Mouse (Mus musculus) forebrain, embryonic 12.5 days (tissue): Measurements from ENCODE around the gene Pcnx3. TPM values are rescaled to one million over a fixed set of nuclear protein-coding genes. Genes with fewer than 3 reads are reported as not detected.
A peak's percentile ranks its signal among the peaks of the same experiment; 100 is the strongest.

ENCODE experiments used
- ATAC-seq: fragments of 200-750 bp; cut with Nextera tagmentation; 2 replicates; pipeline ENCODE4 v1.8.0; 2017; ENCODE audit warnings: moderate TSS enrichment; ENCODE audit not compliant: low FRiP score
- H3K27ac ChIP-seq: fragments of 300-500 bp; sonication (generic); 2 replicates; pipeline ENCODE4 v1.5.1; 2016; ENCODE audit warnings: mild to moderate bottlenecking
- H3K27me3 ChIP-seq: fragments of 300-500 bp; sonication (generic); 2 replicates; pipeline ENCODE4 v1.6.1; 2016; ENCODE audit warnings: mild to moderate bottlenecking
- H3K36me3 ChIP-seq: fragments of 300-500 bp; sonication (generic); replicated peaks from 2 replicates; pipeline ENCODE4 v1.6.1; 2016; ENCODE audit warnings: mild to moderate bottlenecking
- H3K4me1 ChIP-seq: fragments of 300-500 bp; sonication (generic); 2 replicates; pipeline ENCODE4 v1.6.1; 2016
- H3K4me2 ChIP-seq: fragments of 300-500 bp; sonication (generic); 2 replicates; pipeline ENCODE4 v1.6.1; 2016; ENCODE audit warnings: mild to moderate bottlenecking, moderate library complexity
- H3K4me3 ChIP-seq: fragments of 300-500 bp; sonication (generic); replicated peaks from 2 replicates; pipeline ENCODE4 v1.5.1; 2016; ENCODE audit warnings: mild to moderate bottlenecking
- H3K9ac ChIP-seq: fragments of 300-500 bp; sonication (generic); 2 replicates; pipeline ENCODE4 v1.6.1; 2016; ENCODE audit warnings: mild to moderate bottlenecking
- H3K9me3 ChIP-seq: fragments of 300-500 bp; sonication (generic); 2 replicates; pipeline ENCODE4 v1.6.1; 2016
- WGBS: fragments of 180-500 bp; shearing (Covaris S2); methylation state at CpG from one replicate; pipeline ENCODE4 v1.1.7; 2016; 5-methylcytosine and 5-hydroxymethylcytosine counted together
- polyA plus RNA-seq: library from polyadenylated mRNA; unstranded; fragments of >200 nt; fragmentation: Nextera tagmentation; extraction: Ambion mirVana; gene quantifications from 2 replicates; pipeline ENCODE4 v1.2.1, GENCODE M21; 2016

Gene Pcnx3
- polyA plus RNA-seq, 1 experiment from 2014 or later, result 32.4 TPM

- no peak overlapping the region for H3K4me3 ChIP-seq
- H3K4me2 ChIP-seq, result no peak overlapping the region
- H3K27ac ChIP-seq, result no peak overlapping the region
- peaks cover 6% of the 10 kb centered on the region for H3K4me1 ChIP-seq
- no peaks in the 10 kb centered on the region for H3K27me3 ChIP-seq
- 76% methylated on average over 8 of the region's 8 CpGs for WGBS
- no peak for ATAC-seq
- no peaks in the 10 kb centered on the region for H3K9me3 ChIP-seq
- H3K36me3 ChIP-seq, result peaks cover 68% of the 10 kb centered on the region
- H3K9ac ChIP-seq, result no peak overlapping the region
These were observed 21.9 kb upstream of the Pcnx3 start for GRCm38 (mm10) chr19:5710581-5710980.

GRCm38 (mm10) chr19:5710068-5710467 lies 21.4 kb upstream of the Pcnx3 start:
- Histone ChIP-seq H3K27ac (no peak overlapping the region), H3K4me3 (no peak overlapping the region), H3K9me3 (no peaks in the 10 kb centered on the region), H3K9ac (no peak overlapping the region), H3K4me2 (no peak overlapping the region), H3K36me3 (peaks cover 63% of the 10 kb centered on the region), H3K4me1 (peaks cover 1% of the 10 kb centered on the region; the same call in 1 of the 2 replicates), H3K27me3 (no peaks in the 10 kb centered on the region)
- WGBS, result 96% methylated on average over 6 of the region's 6 CpGs
- ATAC-seq, result no peak

GRCm38 (mm10) chr19:5704801-5705571 lies 16.3 kb upstream of the Pcnx3 start:
- 52% methylated on average over 10 of the region's 10 CpGs for WGBS
- ATAC-seq, result 0 out of 2 replicates have a peak, but pooled peaks have one; percentile 40
- Histone ChIP-seq H3K4me2 (no peak overlapping the region), H3K27me3 (no peaks in the 10 kb centered on the region), H3K4me3 (no peak overlapping the region), H3K27ac (no peak overlapping the region), H3K9ac (no peak overlapping the region), H3K4me1 (peaks cover 4% of the 10 kb centered on the region; the same call in 1 of the 2 replicates), H3K9me3 (no peaks in the 10 kb centered on the region), H3K36me3 (peaks cover 67% of the 10 kb centered on the region)

GRCm38 (mm10) chr19:5704163-5704800 lies 15.6 kb upstream of the Pcnx3 start, which contains the start of gene Kcnk7:
Gene Kcnk7 (plus strand): TSS chr19:5704367.
- H3K27ac ChIP-seq, result peak within 1 kb of the TSS; percentile 67; the same call in 1 of the 2 replicates
- H3K36me3 ChIP-seq, result peaks cover 68% of the 10 kb centered on the region
- no peak within 1 kb of the TSS for H3K4me3 ChIP-seq
- no peak for ATAC-seq
- H3K4me1 ChIP-seq, result peaks cover 4% of the 10 kb centered on the region; the same call in 1 of the 2 replicates
- H3K9ac ChIP-seq, result no peak within 1 kb of the TSS
- 82% methylated on average over 17 of the region's 17 CpGs for WGBS
- no peak within 1 kb of the TSS for H3K4me2 ChIP-seq
- H3K27me3 ChIP-seq, result no peaks in the 10 kb centered on the region
- no peaks in the 10 kb centered on the region for H3K9me3 ChIP-seq

GRCm38 (mm10) chr19:5695849-5696462 lies 7.2 kb upstream of the Pcnx3 start:
- peak overlapping the region; percentile 64 for H3K4me2 ChIP-seq
- H3K36me3 ChIP-seq, result peaks cover 83% of the 10 kb centered on the region
- peak overlapping the region; percentile 47 for H3K9ac ChIP-seq
- H3K9me3 ChIP-seq, result no peaks in the 10 kb centered on the region
- peaks cover 15% of the 10 kb centered on the region for H3K27me3 ChIP-seq
- H3K4me1 ChIP-seq, result peaks cover 40% of the 10 kb centered on the region
- 6% methylated on average over 41 of the region's 41 CpGs for WGBS
- H3K27ac ChIP-seq, result no peak overlapping the region
- peak; percentile 73 for ATAC-seq
- H3K4me3 ChIP-seq, result peak overlapping the region; percentile 39

- peaks cover 53% of the 10 kb centered on the region for H3K4me1 ChIP-seq
- WGBS, result 89% methylated on average over 6 of the region's 6 CpGs
- H3K27me3 ChIP-seq, result peaks cover 15% of the 10 kb centered on the region
- peak overlapping the region; percentile 17; the same call in 1 of the 2 replicates for H3K9ac ChIP-seq
- H3K36me3 ChIP-seq, result peaks cover 65% of the 10 kb centered on the region
- no peak overlapping the region for H3K27ac ChIP-seq
- ATAC-seq, result no peak
- no peaks in the 10 kb centered on the region for H3K9me3 ChIP-seq
- no peak overlapping the region for H3K4me3 ChIP-seq
- H3K4me2 ChIP-seq, result no peak overlapping the region
These were observed 5.1 kb upstream of the Pcnx3 start for GRCm38 (mm10) chr19:5693801-5694200.

GRCm38 (mm10) chr19:5692913-5693396 lies 4.2 kb upstream of the Pcnx3 start:
- Histone ChIP-seq H3K9me3 (no peaks in the 10 kb centered on the region), H3K27me3 (peaks cover 15% of the 10 kb centered on the region), H3K36me3 (peaks cover 56% of the 10 kb centered on the region), H3K9ac (peak overlapping the region; percentile 89; the same call in 1 of the 2 replicates), H3K4me2 (peak overlapping the region; percentile 99; the same call in 1 of the 2 replicates), H3K27ac (peak overlapping the region; percentile 36; the same call in 1 of the 2 replicates), H3K4me1 (peaks cover 55% of the 10 kb centered on the region), H3K4me3 (no peak overlapping the region; the same call in 1 of the 2 replicates)
- 88% methylated on average over 10 of the region's 10 CpGs for WGBS
- no peak for ATAC-seq

GRCm38 (mm10) chr19:5692086-5692912 lies 3.6 kb upstream of the Pcnx3 start:
- peak overlapping the region; percentile 36; the same call in 1 of the 2 replicates for H3K27ac ChIP-seq
- H3K9ac ChIP-seq, result peak overlapping the region; percentile 89
- WGBS, result 73% methylated on average over 10 of the region's 10 CpGs
- peaks cover 50% of the 10 kb centered on the region for H3K36me3 ChIP-seq
- H3K4me3 ChIP-seq, result peak overlapping the region; percentile 7; the same call in 1 of the 2 replicates
- ATAC-seq, result no peak
- H3K9me3 ChIP-seq, result no peaks in the 10 kb centered on the region
- H3K4me2 ChIP-seq, result peak overlapping the region; percentile 99
- H3K4me1 ChIP-seq, result peaks cover 61% of the 10 kb centered on the region
- peaks cover 15% of the 10 kb centered on the region for H3K27me3 ChIP-seq

GRCm38 (mm10) chr19:5691601-5692000 lies 2.9 kb upstream of the Pcnx3 start:
- no peaks in the 10 kb centered on the region for H3K9me3 ChIP-seq
- peaks cover 15% of the 10 kb centered on the region for H3K27me3 ChIP-seq
- peak overlapping the region; percentile 99 for H3K4me2 ChIP-seq
- peaks cover 43% of the 10 kb centered on the region for H3K36me3 ChIP-seq
- WGBS, result 88% methylated on average over 5 of the region's 5 CpGs
- ATAC-seq, result no peak
- peaks cover 65% of the 10 kb centered on the region for H3K4me1 ChIP-seq
- 0 out of 2 replicates have a peak overlapping the region, but pooled peaks have one; percentile 89 for H3K4me3 ChIP-seq
- peak overlapping the region; percentile 89 for H3K9ac ChIP-seq
- H3K27ac ChIP-seq, result no peak overlapping the region

GRCm38 (mm10) chr19:5690343-5690735 lies 1.6 kb upstream of the Pcnx3 start:
- Histone ChIP-seq H3K9me3 (no peaks in the 10 kb centered on the region), H3K4me2 (peak overlapping the region; percentile 99), H3K9ac (peak overlapping the region; percentile 89), H3K27ac (peak overlapping the region; percentile 91; the same call in 1 of the 2 replicates), H3K4me3 (peak overlapping the region; percentile 89), H3K4me1 (peaks cover 53% of the 10 kb centered on the region), H3K36me3 (peaks cover 46% of the 10 kb centered on the region), H3K27me3 (peaks cover 11% of the 10 kb centered on the region)
- ATAC-seq, result no peak
- 78% methylated on average over 15 of the region's 15 CpGs for WGBS
